Mouse (Mus musculus) layer of hippocampus, postnatal 14 days (tissue): ENCODE measurements around the gene Celf1. TPM values are rescaled to one million over a fixed set of nuclear protein-coding genes. Genes with fewer than 3 reads are reported as not detected.

Experiments
- DNase-seq, 2 experiments: peaks; one replicate each; pipeline ENCODE4 v3.0.0; 2021 to 2022; ENCODE audit warnings: low spot score in 2 of 2, mixed read lengths in 1 of 2
- total RNA-seq, 2 experiments: library from RNA; stranded (reverse); gene quantifications; 2 replicates each; pipeline ENCODE4 v1.2.3; 2021

Celf1 gene
- total RNA-seq, 2 experiments from 2014 or later, result 117 to 120 TPM

DNA sequence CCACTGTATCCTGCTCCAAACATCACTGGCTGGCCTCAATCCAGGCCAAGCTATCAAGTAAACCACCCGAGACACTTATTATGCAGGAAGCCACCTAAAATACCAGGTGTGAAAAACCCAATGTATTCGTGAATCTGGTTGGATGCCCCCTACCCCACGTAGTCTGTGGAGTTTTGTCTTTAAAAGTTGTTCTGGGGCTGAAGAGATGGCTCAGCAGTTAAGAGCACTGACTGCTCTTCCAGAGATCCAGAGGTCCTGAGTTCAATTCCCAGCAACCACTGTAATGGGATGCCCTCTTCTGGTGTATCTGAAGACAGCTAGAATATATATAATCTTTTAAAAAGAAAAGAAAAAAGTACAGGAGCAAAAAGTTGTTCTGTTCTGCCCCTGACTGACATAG is 1.8 kb upstream of the Celf1 start:
- DNase-seq, result no peak

DNA sequence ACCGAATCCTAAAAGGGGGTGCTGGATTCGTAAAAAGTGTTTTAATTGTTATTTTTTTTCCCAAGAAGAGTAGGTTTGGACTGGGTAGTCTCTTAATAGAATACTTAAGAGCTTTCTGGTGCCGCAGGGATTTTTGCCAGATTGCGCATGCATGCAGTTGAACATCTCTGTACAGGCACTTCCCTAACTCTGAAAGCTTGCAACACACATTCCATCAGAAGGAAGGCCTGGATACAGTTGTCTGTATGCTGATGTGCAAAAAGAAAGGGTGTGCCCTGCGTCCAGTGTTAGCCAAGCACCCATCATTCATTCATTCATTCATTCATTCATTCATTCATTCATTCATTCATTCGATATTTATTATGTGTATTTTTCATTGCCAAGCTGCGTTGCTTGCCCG is 432 bp upstream of the Celf1 start:
- DNase-seq, result no peak

GRCm38 (mm10) chr2:90941744-90942143 is 1.6 kb downstream of the Celf1 start:
- no peak for DNase-seq

DNA sequence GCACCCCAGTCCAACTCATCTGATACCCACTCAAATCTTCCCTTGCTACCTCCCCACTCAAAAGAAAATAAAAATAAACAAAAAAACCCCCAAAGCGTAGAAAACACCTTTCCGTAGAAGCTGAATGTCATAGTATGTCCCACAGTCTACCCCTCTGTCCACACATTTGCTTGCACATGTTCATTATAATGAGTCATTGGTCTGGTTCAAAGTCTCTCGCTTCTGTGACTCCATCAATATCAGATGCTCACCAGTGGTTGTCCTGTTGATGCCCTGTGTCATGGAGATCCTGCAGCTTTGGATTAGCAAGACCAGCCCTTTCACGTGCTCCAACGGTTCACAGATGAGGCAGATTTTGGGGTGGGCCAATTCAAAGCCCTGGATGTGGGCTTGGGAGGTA is 10.0 kb downstream of the Celf1 start:
- DNase-seq, result no peak

GRCm38 (mm10) chr2:90950582-90951194 is 10.5 kb downstream of the Celf1 start:
- DNase-seq, result no peak

- no peak for DNase-seq
Observed at GRCm38 (mm10) chr2:90953461-90953860, 13.3 kb downstream of the Celf1 start.

DNA sequence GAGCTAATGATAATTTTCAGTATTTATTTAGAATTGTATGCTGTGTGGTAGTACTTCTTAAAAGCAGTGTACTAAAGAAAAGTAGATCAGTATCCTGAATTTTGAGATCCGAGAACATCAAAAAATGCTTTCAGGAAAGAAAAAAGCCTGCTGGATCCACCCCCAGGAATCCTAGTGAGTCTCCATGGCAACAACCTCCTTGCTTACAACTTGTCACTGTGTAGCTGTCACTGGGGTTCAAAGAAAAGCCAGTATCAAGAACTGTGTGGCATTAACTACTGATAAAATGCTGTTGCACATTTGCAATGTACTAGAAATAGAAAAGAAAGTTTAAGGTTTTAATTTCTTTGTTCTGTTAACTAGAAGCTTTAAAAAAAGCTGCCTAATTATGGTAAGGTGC is 15.9 kb downstream of the Celf1 start:
- peak in 1 of 2 experiments; percentile 55 for DNase-seq

GRCm38 (mm10) chr2:90958856-90959255 is 18.7 kb downstream of the Celf1 start:
- no peak for DNase-seq

GRCm38 (mm10) chr2:90960012-90960411 is 19.8 kb downstream of the Celf1 start:
- no peak for DNase-seq

- DNase-seq, result peak in 1 of 2 experiments; percentile 54
Observed at GRCm38 (mm10) chr2:90963304-90963703, 23.1 kb downstream of the Celf1 start.

DNA sequence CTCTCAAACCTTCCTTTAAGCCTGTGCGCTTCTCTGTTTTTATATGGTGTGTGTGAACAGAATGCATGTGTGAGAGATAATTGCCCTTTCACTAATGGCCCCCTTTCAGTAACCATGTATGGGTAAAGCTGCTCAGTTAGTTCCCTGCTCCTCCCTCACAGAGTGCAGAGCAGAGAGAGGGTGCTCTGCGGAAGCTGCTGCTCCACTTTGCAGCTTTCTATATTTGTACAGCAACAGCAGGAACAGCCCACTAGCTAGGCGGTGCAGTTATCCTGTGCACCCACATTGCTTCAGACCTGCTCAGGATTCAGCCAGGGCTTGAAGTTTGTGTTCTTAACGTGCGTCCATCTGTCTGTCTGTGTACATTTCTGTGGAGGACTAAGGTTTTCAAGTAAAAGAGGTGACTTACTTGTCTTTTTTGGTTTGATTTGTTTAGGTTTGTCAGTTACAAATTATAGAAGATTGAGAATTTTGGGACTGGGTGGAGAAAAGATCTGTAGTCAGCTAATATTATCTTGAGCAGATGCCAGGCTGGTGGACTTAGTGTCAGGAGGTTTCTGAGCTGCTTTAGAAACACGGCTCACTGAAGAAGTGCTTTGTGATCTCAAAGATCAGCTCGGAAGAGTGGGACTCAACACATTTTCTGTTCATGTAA is 24.8 kb downstream of the Celf1 start:
- peak; percentile 53 to 76 for DNase-seq

GRCm38 (mm10) chr2:90965466-90966080 is 25.4 kb downstream of the Celf1 start:
- peak in 1 of 2 experiments; percentile 52 for DNase-seq

DNA sequence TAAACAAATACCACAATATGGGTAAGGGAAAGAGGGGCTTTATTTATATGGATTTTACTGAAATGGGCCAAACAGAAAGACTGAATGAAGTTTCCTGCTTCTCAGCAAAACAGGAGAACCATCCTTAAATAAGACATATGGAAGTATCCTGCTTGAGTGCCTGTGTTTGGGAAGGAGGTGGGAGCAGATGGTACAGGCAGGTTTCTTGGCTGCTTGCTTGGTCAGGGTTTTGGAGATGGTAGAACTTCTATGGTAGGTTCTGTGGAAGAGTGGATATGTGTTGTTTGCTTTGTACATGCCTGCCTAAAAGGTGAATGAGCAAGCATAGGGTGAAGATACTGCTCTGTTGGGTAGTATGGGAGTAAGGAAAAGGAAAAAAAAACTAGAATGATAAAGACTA is 30.4 kb downstream of the Celf1 start:
- DNase-seq, result no peak

GRCm38 (mm10) chr2:90974101-90974500 is 33.9 kb downstream of the Celf1 start:
- no peak for DNase-seq

DNA sequence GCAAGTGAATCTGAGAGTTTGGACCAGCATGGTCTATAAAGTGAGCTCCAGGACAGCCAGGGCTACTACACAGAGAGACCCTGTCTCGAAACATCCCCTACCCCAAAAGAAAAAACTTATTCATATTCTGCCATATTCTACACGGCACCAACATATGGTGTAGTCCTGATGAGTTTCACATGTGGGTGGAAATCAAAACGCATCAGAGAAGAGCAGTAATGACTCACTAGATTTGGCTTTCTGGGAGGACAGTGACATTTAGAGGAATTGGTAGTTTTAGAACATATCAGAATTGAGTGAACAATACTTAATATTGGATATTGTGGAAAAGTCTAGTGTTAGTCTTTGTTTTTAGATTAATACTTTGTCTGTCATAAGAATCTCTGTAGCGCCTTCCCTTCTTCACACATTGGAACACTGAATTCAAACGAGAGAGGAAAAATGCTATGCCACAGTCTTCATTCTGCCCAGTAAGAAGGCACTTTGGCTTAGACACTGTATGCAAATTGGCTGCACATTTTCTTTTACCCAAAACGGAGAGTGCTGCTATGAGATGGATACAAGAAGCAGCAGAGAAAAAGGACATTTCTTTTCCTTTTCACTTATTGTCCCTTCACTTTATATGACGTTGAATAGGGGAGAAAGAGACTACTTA is 35.1 kb downstream of the Celf1 start:
- DNase-seq, result peak in 1 of 2 experiments; percentile 40

DNA sequence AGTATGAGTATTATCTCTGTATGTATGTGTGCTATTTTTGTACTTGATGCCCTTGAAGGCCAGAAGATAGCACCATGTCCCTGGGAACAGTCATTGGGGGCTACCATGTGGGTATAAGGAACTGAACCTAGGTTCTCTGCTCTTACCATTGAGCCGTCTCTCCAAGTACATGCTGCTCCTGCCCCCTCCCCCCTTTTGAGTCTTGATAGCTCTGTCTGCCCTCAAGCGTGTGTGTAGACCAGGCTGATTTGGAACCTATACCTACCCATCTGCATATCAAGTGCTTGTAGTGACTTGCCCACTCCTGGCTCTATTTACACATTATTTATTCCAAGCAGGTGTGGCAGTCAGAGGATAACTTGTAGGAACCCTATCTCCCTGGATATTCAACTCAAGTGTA is 36.4 kb downstream of the Celf1 start:
- DNase-seq, result no peak

- DNase-seq, result no peak
Observed at GRCm38 (mm10) chr2:90977291-90977690, 37.1 kb downstream of the Celf1 start.

DNA sequence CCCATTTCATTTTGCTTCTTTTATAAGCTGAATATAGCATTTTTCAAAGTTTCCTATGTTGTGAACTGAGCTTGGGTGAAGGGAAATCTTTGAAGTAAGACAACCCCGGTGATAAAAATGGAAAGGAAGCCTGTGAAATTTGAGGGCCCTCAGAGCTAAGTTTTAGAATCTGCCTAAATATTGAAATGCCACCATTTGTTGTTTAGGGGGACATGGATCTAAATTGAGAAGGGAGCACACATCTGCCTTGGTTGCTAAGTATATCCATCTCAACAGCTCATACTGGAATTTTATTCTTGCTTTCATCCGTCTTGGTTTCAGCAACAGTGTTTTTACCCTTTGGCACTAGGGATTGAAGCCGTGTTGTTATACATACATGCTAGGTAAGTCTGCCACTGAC is 45.9 kb downstream of the Celf1 start:
- DNase-seq, result no peak

- no peak for DNase-seq
Observed at GRCm38 (mm10) chr2:91008536-91008935, 68.4 kb downstream of the Celf1 start.

DNA sequence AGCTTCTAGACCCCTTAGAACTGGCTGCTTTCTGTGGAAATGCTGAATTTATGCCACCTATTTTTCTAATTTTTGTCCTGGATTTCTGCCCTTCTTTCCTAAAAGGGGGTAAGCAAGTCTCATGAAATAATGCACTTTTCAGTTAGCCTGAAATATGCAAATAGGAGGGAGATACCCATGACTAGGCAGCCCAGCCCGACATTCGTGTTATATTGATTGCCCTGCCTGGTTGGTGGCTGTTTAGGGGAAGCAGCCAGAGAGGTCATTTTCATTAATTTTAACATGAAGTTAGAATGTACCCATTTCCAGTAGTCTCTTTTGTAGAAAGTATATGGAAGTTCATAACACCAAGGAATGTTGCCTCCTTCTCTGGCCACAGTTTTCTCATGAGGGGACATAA is 73.7 kb downstream of the Celf1 start:
- no peak for DNase-seq

GRCm38 (mm10) chr2:91015386-91015785 is 75.2 kb downstream of the Celf1 start:
- no peak for DNase-seq
